Mouse (Mus musculus) neural tube, embryonic 12.5 days (tissue): ENCODE measurements around the gene Sox2. TPM values are rescaled to one million over a fixed set of nuclear protein-coding genes. Genes with fewer than 3 reads are reported as not detected.

Experiments
- ATAC-seq: fragments of 200-750 bp; cut with Nextera tagmentation; 2 replicates; pipeline ENCODE4 v1.8.0; 2017; ENCODE audit warnings: low read depth, mild to moderate bottlenecking, moderate TSS enrichment, moderate library complexity; ENCODE audit not compliant: low FRiP score
- H3K27ac ChIP-seq: fragments of 300-500 bp; sonication (generic); 2 replicates; pipeline ENCODE4 v1.5.1; 2016
- H3K27me3 ChIP-seq: fragments of 300-500 bp; sonication (generic); replicated peaks from 2 replicates; pipeline ENCODE4 v1.6.1; 2016; ENCODE audit warnings: mild to moderate bottlenecking
- H3K36me3 ChIP-seq: fragments of 300-500 bp; sonication (generic); 2 replicates; pipeline ENCODE4 v1.6.1; 2016; ENCODE audit warnings: mild to moderate bottlenecking
- H3K4me1 ChIP-seq: fragments of 300-500 bp; sonication (generic); 2 replicates; pipeline ENCODE4 v1.6.1; 2016
- H3K4me2 ChIP-seq: fragments of 300-500 bp; sonication (generic); replicated peaks from 2 replicates; pipeline ENCODE4 v1.6.1; 2016; ENCODE audit warnings: mild to moderate bottlenecking
- H3K4me3 ChIP-seq: fragments of 300-500 bp; sonication (generic); 2 replicates; pipeline ENCODE4 v1.5.1; 2016
- H3K9ac ChIP-seq: fragments of 300-500 bp; sonication (generic); 2 replicates; pipeline ENCODE4 v1.6.1; 2016; ENCODE audit warnings: mild to moderate bottlenecking
- H3K9me3 ChIP-seq: fragments of 300-500 bp; sonication (generic); 2 replicates; pipeline ENCODE4 v1.6.1; 2016; ENCODE audit warnings: mild to moderate bottlenecking
- WGBS: fragments of 180-500 bp; shearing (Covaris S2); methylation state at CpG from one replicate; pipeline ENCODE4 v1.1.7; 2016; 5-methylcytosine and 5-hydroxymethylcytosine counted together
- microRNA counts: library from miRNA; unstranded; fragments of <30 nt; microRNA quantifications from one replicate; lab custom pipeline; 2017
- microRNA-seq: library from miRNA; unstranded; fragments of <30 nt; microRNA quantifications from one replicate; pipeline ENCODE4, GENCODE M21; 2017
- polyA plus RNA-seq: library from polyadenylated mRNA; unstranded; fragments of >200 nt; fragmentation: Nextera tagmentation; extraction: Ambion mirVana; gene quantifications from 2 replicates; pipeline ENCODE4 v1.2.1, GENCODE M21; 2016

Gene Sox2
- polyA plus RNA-seq, 1 experiment from 2014 or later, result 48.0 TPM

DNA sequence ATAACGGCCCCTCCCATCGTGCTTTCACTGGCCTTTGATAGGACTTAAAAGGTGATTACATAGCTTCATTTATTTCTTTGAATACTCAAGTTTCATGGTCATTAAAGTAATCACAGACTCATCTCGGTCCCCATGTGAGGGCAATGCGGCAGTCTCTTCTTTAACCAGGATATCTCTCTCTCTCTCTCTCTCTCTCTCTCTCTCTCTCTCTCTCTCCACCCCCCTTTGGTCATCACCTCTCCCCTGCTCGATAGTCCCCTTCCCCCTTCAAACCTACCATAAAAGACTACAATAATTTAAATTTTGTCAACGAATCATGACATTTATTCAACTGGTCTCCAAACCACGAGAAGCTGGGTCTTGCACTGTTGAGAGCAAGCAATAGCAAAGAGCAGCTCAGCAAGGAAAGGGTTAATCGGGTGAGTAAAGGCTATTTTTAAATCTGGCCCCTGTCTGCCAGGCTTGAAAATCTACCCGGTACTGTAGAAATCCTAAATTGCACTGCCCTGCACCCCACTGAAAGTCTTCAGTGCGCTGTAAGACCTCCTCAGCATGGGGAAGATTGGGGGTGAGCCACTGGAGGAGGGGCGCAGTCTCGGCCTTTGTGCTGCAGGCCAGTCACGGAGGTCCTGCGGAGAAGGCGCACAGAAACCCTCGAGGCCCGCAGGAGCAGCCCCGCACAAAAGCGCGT lies 41.6 kb downstream of the Sox2 start:
- Histone ChIP-seq H3K4me1 (peaks cover 14% of the 10 kb centered on the region), H3K9me3 (no peaks in the 10 kb centered on the region), H3K4me3 (peak overlapping the region; percentile 8; the same call in 1 of the 2 replicates), H3K4me2 (peak overlapping the region; percentile 65), H3K36me3 (no peaks in the 10 kb centered on the region), H3K27me3 (no peaks in the 10 kb centered on the region), H3K27ac (no peak overlapping the region), H3K9ac (0 out of 2 replicates have a peak overlapping the region, but pooled peaks have one; percentile 34)
- peak; percentile 76 for ATAC-seq
- WGBS, result 3% methylated on average over 20 of the region's 20 CpGs

DNA sequence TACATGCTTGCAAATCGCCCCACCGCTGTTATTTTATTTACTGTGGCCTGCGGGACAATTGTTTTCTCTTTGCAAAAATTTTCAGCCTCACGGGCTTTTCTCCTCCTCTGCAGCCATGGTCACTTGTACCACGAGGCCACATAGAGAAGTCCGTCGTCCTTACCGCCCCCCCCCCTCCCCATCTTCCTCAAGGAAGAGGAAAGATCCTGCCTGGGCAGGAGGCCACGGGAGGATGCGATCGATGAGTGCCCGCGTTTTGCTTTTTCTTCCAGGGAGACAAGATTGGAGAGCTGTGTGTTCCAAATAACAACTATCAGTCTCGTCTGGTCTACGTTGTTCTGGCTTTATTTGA lies 42.2 kb downstream of the Sox2 start:
- H3K4me3 ChIP-seq, result peak overlapping the region; percentile 8; the same call in 1 of the 2 replicates
- 12% methylated on average over 15 of the region's 15 CpGs for WGBS
- no peaks in the 10 kb centered on the region for H3K27me3 ChIP-seq
- 0 out of 2 replicates have a peak overlapping the region, but pooled peaks have one; percentile 34 for H3K9ac ChIP-seq
- no peaks in the 10 kb centered on the region for H3K36me3 ChIP-seq
- H3K4me2 ChIP-seq, result peak overlapping the region; percentile 65
- H3K4me1 ChIP-seq, result peaks cover 14% of the 10 kb centered on the region
- no peak overlapping the region for H3K27ac ChIP-seq
- no peaks in the 10 kb centered on the region for H3K9me3 ChIP-seq
- ATAC-seq, result peak; percentile 60

MicroRNA genes within 50 kb of the gene (microRNA counts, 519-probe panel; counts per million panel counts)
- 342 counts per million, percentile 67 among the panel's probes with 10 or more counts for microRNA mmu-miR-1897-3p (lab: Ali Mortazavi, UCI)

Small RNA genes within 50 kb of the gene (microRNA-seq; reads per million reads assigned to microRNA genes)
- gene Mir1897, result not detected
